Mouse (Mus musculus) adrenal gland (tissue): ENCODE measurements around the gene Pfkfb4.

Experiments
- intact Hi-C: fragments of 180-260 bp; cut with DNase I; formaldehyde crosslinking; loops from one replicate; pipeline ENCODE4 v1.15.1; 2025
- long read RNA-seq, 2 experiments: library from polyadenylated mRNA; unstranded; transcript quantifications; one replicate each; pipeline ENCODE4 v2.0.0; 2020; ENCODE audit warnings: borderline replicate concordance in 1 of 2; ENCODE audit not compliant: insufficient replicate concordance in 1 of 2

The Pfkfb4 gene
- long read RNA-seq, experiment 1, partial matches to known transcripts, result 2 of 6 reads
- long read RNA-seq, experiment 1, other reads (novel, unspliced or antisense), result 3 of 6 reads
- long read RNA-seq, experiment 2, partial matches to known transcripts, result 1 of 6 reads
- long read RNA-seq, experiment 2, other reads (novel, unspliced or antisense), result 1 of 6 reads

DNA sequence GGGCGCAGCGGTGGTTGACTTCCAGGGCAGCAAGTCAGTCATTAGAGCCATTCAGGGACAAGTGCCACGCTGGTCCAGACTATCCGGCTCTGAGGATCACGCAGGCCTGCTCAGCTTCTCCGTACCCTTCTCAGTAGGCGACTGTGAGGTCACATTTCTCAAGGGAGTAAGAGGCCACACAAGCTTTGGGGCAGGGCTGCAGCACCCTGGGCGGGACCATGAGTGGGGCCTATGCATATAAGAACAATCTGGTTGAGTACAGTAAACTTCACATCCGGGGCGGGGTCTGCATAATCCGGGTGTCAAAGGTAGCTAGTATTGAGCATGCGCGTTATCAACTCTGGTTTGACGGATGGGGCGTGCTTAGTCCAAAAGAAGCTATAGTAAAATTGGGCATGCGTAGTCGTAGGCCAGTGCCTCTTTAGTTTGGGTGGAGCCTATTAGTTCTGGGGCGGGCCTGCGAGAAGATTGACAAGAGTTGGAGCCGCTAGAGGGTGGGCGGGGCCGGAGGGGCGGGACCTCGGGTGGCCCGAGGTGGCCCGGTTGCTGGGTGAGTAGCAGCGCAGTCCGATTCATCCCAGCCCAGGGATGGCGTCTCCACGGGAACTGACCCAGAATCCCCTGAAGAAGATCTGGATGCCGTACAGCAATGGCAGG lies at the start of gene Pfkfb4:
TSS of gene Pfkfb4 (plus strand) at position 351 of the 657 bp plus-strand sequence.
- intact Hi-C loops, result no loop called here

DNA sequence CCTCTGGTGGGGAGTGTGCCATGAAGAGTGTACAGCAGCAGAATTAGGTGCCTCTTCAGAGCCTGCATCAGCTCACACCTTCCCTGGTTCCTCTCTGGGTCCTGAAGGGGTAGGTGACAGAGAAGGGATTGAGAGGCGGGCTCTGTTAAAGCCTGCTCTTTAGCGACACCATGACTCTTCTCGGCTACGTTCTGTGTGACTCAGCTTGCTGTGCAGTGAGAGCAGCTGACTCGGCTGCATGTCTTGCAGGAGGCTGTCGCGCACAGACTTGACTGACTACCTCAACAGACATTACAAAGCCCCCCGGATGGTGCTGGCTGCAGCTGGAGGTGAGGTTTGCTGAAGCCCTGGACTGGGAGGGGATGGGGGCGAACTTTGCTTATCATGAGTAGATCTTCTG lies 46.5 kb upstream of the Pfkfb4 start:
- intact Hi-C loops, result no loop called here

DNA sequence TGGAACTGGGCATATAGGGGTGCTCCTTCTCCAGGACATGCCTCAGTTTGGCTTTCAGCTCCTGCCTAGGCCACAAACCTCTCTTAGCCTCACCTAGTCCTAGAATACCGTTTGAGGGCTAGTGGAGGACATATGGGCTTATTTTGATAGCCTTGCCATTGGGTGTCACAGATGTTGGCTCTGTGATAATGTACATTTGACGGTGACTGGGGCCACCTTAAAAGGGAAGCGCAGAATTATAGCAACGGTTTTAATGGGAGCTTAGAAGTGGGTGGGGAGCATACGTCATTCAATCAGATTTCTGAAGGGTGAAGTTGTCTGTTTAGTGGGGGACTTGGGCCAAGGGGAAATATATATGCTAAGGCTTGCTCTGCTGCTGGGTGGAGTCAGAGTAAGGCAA lies 46.0 kb upstream of the Pfkfb4 start:
- intact Hi-C loops, result no loop called here

DNA sequence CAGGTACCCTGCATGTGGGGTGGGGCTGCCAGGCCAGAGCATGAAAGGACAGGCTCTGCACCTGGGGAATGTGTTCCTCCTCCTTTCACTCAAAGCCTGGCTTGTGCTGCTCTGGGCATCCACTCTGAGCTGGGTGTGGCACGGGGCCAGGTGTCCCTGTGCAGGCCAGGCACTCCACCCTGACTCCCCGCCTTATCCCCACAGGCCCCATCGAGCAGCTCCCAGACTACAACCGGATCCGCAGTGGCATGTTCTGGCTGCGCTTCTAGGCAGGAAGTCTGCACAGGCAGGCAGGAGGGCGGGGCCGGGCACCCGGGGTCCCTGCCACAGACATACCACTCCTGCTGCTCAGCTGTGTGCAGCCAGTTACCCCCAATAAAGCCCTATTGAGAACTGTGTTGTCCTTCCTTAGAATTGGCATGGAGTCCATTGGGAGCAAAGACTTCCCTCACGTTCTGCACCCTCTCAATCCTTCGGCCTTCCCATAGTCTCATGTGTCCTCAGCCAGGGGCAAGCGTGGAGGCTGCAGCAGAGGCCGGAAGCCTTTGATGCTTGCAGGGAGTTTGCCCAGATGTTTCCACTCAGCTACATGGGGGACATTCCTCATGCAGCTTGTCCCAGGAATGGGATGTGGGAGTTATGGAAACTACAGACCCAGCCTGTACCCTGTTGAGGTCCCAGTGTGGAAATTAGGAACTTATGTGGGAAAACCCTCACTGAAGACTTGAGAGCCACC lies 42.2 kb upstream of the Pfkfb4 start:
- intact Hi-C loops, result no loop called here

DNA sequence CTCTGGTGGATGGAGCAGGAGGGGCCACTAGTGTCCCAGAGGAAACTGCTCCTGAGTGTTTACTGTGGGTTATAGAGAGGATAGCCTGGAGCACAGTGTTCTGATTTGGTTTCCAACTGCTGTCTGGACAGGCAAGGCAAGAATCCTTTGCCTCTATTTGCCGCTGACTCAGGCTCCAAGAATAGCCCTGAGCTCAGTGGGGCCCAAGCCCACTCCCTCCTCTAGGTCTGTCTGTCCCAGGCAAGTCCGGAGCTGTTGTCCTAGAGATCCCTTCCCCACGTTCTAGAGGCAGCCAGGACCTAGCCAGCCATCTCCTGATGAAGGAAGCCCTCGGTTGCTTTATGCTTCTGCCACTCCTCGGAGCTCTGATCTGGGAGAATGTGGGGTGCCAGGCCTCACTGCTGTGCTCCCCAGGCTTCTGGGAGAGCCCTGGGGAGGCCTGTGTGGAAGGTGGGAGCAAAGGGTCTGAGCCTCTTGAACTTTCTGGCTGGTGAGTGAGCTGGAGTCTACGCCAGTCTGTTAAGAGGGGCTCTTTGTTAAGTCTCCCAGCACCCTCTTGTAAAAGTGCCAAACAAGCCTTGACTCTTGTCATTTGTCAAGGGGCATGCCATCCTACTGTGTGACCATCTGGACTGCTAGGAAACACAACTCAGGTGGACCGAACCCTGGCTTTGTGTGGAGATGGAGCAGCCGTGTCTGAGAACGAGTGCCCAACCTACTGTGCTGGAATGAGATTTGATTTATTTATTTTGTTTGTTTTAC lies 41.4 kb upstream of the Pfkfb4 start:
- intact Hi-C loops, result no loop called here

DNA sequence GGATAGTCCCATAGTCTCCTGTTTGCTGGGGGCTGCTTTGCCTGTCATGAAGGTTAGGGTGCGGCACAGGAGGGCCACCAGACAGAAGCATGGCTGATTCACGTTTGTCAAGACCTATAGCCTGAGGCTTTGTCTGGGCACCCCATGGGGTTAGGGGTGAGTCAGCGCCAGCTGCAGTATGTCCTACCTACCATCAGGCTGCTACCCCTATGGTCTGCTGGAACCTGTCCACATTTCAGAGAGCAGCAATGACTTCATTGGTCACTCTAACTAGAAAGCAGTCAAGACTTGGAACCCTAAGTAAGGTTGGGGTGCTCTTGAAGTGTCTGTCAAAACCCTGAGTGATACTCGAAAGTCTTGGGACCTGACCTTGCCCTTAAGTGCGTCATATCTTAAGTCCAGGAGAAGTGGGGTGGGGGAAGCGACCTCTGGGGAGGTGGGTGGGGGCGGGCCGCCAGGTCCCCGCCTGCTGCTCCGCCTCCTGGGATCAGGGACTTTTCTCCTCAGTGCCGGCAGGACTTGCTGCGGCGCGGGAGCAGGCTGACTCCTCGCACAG lies 38.4 kb upstream of the Pfkfb4 start, which contains the start of gene Col7a1:
TSS of gene Col7a1 (plus strand) at position 506 of the 556 bp plus-strand sequence.
- intact Hi-C loops, result no loop called here

DNA sequence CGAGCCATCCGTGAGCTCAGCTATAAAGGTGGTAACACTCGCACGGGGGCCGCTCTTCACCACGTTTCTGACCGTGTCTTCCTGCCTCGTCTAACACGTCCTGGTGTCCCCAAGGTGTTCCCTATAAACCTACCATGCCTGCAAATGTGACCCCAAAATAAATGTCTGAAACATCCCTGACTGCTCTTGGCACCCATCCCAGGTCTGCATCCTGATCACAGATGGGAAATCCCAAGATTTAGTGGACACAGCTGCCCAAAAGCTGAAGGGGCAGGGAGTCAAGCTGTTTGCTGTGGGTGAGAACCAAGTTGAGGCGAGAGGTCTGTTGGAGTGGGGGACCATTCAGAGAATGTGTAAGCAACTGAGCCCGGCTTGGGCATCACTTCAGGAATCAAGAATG lies 36.3 kb upstream of the Pfkfb4 start:
- intact Hi-C loops, result no loop called here

DNA sequence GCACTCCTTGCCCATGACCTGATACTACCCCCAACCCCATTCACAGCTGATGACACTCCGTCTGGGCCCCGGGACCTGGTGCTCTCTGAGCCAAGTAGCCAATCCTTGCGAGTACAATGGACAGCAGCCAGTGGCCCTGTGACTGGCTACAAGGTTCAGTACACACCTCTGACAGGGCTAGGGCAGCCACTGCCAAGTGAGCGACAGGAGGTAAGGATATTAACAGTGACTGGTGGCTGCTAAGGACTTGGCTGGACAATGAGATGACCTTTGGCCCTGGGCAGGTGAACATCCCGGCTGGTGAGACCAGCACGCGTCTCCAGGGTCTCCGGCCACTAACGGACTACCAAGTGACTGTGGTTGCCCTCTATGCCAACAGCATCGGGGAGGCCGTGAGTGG lies 35.7 kb upstream of the Pfkfb4 start:
- intact Hi-C loops, result no loop called here

DNA sequence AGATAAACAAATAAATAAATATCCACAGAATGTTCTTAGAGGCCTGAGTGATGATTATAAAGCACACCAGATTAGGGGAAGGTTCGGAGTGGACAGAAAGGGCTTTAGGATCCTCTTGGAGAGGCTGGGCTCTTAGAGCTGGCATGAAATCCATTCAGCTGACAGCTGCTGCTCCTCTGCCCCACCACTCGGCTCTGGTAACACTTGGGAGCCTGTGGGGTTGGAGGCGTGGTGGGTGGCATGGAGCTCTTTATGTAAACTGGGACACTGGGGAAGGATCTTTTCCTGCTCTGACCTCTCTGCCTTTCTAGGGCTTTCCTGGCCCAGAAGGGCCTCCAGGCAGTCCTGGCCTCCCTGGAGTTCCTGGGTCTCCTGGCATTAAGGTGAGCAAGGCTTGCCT lies 28.0 kb upstream of the Pfkfb4 start:
- intact Hi-C loops, result no loop called here

DNA sequence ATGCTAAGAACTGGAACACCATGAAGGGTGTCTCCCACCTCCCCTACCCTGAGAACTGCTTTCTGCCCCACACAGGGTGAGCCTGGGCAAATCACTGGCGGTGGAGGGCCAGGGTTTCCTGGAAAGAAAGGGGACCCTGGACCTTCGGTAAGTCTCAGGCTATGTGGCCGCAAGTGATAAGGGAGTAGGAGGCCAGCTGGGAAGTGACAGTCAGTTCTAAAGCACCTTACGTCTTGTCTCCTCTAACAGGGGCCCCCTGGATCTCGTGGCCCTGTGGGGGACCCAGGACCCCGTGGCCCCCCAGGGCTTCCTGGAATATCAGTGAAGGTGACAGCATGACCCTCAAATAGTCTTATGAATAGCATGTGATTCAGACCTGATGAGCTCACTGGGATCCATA lies 27.2 kb upstream of the Pfkfb4 start:
- intact Hi-C loops, result no loop called here

DNA sequence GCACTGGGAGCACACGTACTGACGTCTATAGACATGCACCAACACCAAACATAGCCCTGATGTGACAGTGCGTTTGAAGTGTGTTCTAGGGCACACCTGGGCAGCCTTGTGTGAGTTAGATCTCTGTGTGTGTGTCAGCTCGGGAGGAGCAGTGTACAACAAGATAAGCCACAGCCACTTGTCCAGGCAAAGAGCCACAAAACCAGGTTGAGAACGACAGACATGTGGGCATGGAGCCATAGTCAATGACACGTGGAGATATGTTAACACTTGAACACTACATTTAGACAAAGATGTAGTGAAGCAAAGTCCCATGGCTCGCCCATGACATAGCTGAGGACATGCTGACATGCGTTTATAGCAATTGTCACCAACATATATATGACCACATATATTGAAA lies 21.0 kb upstream of the Pfkfb4 start:
- intact Hi-C loops, result no loop called here

DNA sequence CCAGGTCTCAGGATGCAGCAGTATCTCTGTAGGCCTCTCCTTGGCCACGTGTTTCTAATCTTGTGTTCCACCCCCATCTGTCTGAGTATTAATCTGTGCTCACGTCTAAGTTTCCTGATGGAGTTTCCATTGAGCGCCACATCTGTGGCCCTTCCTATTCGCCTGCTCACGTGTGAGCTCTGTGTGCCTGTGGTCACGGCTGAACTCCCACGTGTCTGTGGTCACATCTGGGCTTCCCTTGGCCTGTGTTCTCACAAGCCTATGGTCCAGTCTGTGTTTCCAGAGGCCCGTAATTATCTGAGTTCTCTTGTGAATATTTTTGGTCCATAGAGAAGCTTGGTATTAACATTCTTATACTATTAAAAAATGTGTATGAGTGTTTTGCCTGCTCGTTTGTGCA lies 15.1 kb upstream of the Pfkfb4 start:
- intact Hi-C loops, result no loop called here

DNA sequence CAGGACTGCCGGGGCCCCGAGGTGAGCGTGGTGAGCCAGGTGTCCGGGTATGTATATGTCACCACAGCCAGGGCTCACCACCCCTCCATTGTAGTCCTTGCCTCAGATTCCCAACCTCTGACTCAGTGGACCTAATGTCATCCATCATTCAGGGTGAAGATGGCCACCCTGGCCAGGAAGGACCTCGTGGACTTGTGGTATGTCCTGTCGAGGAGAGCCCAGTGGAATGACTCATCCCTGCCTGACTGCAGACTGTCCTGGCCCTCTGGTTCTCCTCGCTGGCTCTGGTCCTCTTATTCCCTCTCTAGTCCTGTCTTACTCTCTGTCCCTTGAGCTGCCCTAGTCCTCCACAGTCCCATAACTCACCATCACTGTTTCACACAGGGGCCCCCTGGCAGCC lies 13.6 kb upstream of the Pfkfb4 start:
- intact Hi-C loops, result no loop called here

DNA sequence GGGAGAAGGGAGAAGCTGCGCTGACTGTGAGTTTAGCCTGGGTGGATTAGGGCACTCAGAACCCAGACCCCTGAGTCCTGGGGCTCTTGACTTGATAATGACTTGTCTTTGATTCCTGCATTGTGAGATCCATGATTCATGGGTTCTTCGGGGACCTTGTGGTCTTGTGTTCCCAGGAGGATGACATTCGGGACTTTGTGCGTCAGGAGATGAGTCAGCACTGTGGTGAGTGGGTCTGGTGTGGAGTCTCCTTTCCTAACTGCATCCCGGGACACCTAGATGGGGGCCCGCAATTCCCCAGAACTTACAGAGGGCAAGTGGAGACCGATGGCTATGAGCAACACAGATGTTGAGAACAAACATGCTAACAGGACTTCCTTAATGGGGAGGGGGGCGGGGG lies 9.1 kb upstream of the Pfkfb4 start:
- intact Hi-C loops, result no loop called here

DNA sequence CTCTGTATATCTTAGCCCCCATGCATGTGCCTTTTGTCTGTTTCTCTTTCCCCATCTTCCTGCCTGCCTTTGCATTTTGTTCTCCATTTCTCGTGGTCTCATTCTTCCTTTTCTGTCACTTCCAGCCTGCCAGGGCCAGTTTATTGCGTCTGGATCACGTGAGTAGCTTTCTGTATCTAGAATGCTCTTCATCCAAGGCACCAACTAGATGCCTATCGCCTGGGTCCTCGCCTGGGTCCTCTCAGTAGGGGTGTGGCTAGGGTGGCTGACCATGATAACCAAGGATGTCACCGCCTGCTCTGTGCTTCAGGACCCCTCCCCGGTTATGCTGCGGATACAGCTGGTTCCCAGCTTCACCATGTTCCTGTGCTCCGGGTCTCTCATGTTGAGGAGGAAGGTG lies 8.4 kb upstream of the Pfkfb4 start:
- intact Hi-C loops, result no loop called here

DNA sequence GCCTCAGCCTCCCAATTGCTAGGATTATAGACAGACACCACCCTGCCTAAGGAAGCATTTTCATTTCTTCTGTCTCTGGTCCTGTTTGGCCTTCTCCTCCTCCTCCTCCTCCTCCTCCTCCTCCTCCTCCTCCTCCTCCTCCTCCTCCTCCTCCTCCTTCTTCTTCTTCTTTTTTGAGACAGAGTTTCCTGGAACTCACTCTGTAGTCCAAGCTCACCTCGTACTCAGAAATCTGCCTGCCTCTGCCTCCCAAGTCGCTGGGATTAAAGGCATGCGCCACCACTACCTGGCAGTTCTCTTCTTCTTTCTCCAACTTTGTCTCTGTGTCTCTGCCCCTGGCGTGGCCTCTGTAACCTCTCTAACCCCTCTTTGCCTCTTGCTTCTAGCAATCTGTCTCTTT lies 5.9 kb upstream of the Pfkfb4 start, which contains the start of gene Ucn2:
TSS of gene Ucn2 (plus strand) at position 301 of the 400 bp plus-strand sequence.
- intact Hi-C loops, result no loop called here

DNA sequence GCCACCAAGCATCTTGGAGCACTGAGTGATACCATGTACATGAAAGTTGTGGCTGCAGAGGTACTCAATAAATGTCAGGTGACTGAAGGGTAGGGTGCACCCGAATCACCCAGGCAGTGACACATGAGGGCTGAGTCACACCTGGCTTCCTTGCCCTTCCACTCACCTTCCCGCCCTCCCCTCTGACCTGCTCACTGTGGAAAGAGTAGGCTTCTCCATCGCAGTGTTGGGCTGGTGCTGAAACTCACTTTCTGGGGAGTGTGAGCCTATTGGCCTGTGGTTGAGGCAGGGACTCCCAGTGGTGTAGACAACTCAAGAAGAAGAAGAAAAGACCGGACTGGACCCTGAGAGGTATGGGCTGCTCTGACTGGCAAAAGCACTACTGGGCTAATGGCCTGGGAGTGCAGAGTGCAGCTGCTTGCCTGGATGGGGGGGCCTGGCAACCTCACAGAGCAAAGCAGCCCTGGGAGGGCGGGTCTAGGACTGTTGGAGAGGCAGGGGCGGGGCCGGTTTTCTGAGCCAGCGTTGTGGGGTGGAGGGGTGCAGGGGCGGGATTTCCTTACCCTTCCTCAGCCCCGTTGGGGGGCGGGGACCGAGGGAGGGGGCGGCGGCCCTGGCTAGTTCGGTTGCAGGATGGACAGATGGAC lies 3.8 kb upstream of the Pfkfb4 start:
- intact Hi-C loops, result no loop called here

DNA sequence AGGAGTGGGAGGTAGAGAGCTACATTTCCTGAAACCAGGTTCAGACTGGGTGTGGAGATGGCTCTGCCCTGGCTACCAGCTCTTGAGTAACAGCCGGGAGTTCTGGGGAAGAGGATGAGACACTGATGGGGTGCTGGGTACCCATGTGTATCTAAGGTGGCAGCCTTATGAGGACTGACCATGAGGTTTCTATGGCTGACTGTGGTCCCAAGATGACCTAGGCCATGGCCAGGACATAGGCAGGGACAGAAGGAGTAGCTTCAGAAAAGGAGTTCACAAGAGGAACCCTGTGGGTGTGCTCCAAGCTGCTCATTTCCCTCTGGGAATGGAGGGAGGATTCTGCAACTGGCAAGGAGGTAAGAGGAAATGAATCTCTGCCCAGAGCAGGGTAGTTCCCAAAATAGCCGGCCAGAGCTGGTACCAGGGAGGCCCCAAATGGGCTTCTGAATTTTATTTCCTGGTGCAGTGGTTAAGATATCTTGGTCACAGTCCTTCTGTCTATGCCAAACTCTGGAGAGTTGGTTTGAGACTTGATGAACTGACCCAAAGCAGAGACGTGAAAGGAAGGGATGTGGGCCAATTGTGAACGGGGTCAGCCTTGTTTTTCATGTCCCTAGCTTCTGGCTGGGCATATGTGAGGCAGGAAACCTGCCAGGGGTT lies 1.6 kb upstream of the Pfkfb4 start:
- intact Hi-C loops, result no loop called here

DNA sequence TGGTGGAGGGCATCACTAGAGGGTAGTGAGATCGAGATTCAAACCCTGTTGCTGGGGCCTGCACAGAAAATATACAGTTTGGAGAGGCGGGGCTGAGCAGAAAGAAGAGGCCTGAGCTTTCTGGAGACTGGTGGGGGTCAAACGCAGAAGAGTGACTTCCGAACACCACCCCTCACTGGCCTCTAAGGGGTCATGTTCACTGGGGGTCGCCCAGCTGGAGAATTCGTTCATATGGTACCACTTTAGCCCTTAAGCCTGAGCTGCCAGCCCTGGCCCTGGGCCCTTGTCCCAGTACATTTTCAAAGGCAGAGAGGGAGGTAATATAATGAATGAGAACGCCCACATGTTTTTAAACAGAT lies 1.1 kb upstream of the Pfkfb4 start:
- intact Hi-C loops, result no loop called here

DNA sequence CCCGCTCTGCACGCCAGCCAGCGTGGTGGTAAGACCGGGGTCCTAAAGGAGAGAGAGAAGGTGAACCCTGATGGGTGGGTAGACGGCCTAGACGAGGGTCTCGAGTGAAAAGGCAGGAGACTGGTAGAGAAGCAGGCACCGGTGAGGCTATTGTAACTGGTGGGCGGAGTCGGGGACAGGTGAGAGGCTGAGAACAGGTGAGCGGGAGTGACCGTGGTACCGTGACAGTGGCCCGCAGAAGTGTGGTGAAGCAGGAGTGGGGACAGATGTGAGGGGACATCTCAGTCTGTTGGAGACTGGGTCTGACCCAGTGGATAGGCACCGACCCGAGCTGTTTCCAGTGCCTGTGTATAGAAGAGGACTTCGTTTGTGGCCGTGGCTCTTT lies 499 bp downstream of the Pfkfb4 start:
- intact Hi-C loops, result no loop called here
